Mouse (Mus musculus) gastrocnemius, postnatal 36 days (tissue): ENCODE results near the gene Nanos3. TPM values are rescaled to one million over a fixed set of nuclear protein-coding genes. Genes with fewer than 3 reads are reported as not detected.

Experiments used
- DNase-seq, 2 experiments: peaks; one replicate each; pipeline ENCODE4 v3.0.0; 2022
- intact Hi-C: fragments of 180-260 bp; cut with DNase I; formaldehyde crosslinking; loops from one replicate; pipeline ENCODE4 v1.15.1; 2025
- long read RNA-seq, 2 experiments: library from polyadenylated mRNA; stranded (forward); transcript quantifications; one replicate each; pipeline ENCODE4 v2.0.0; 2021
- total RNA-seq, 2 experiments: library from RNA; stranded (reverse); gene quantifications; 2 replicates each; pipeline ENCODE4 v1.2.3; 2021

Gene Nanos3
- not detected for total RNA-seq
- long read RNA-seq, experiment 1, result 0 reads
- long read RNA-seq, experiment 2, partial matches to known transcripts, result 0 of 3 reads
- long read RNA-seq, experiment 2, other reads (novel, unspliced or antisense), result 3 of 3 reads

DNA sequence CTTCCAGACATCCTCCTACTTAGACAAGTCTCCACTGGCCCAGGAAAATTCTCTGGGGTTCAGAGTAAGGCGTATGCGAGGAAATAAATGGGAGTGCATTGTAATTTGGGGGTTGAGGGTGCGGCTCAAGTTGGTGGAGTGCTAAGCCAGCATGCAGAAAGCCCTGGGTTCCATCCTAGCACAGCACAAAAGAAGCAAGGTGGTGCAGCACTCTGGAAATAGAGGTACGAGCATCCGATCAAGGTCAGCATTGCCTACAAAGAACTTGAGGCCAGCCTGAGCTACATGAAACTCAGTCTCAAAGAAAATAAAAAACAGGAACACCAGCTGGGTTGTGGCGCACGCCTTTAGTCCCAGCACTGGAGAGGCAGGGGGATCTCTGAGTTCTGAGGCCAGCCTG is at the start of gene Nanos3:
Gene Nanos3 (minus strand): TSS at position 101 of the 400 bp plus-strand sequence.
- DNase-seq, result no peak
- intact Hi-C loops, result loop anchor here (5.0 kb wide), 1 partner anchor 97 kb away; no protein-coding TSS in a partner anchor

GRCm38 (mm10) chr8:84233055-84233454 is 48.0 kb upstream of the Nanos3 start:
- intact Hi-C loops, result no loop called here
- no peak for DNase-seq

GRCm38 (mm10) chr8:84230735-84231134 is 45.7 kb upstream of the Nanos3 start:
- DNase-seq, result no peak
- intact Hi-C loops, result no loop called here

DNA sequence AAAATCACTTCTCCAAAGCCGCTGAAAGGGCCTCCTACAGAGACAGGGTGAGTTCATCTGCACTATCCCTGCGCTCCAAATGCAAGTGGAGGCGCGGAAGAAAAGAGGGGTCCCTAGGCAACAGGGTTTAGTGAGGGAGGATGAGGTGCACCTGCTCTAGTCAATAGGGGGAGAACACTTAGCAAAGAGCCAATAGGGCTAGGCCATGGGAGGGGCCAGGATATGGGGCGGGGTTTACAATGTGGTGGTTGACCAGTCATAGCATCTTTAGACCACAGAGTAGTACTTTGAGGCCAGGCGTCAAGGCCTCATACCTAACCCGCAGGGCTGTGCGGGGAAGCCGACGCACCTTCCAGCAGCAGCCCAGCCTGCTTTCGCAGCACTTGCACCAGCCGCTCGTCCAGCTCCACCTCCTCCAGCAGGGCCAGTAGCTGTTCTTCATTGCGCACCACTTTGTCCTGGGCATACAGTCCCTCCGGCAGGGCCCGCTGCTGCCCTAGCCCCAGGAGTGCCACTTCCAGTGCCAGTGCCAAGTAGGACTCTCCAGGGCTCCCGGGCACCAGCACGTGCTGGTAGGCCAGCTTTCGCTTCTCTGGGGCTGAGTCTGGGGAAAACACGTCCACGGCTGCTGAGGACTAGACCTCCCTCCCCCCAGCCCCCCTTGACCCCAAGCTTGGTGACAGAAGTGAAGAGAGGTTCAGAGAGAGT is 38.5 kb upstream of the Nanos3 start:
- DNase-seq, result peak in 1 of 2 experiments; percentile 12
- intact Hi-C loops, result no loop called here

GRCm38 (mm10) chr8:84222566-84223165 is 37.6 kb upstream of the Nanos3 start:
- peak in 1 of 2 experiments; percentile 13 for DNase-seq
- intact Hi-C loops, result no loop called here

- intact Hi-C loops, result no loop called here
- DNase-seq, result no peak
These were observed 35.1 kb upstream of the Nanos3 start for GRCm38 (mm10) chr8:84220105-84220504.

DNA sequence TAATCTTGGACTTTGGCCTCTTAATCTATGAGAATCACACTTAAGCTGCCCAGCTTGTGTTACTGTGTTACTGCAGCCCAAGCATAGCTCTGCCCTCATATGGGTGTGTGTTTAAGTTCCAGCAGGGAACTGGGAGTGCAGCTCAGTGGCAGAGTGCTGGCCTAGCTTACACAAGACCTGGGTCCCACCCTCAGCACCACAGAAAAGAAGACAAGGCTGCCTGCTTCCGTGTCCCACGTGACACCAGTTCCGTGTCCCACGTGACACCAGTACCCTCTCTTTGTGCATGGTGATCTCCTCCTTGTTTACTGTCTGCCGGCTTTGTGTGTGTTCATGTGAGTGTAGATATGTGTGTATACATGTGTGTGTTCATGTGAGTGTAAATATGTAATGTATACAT is 33.1 kb upstream of the Nanos3 start:
- intact Hi-C loops, result no loop called here
- DNase-seq, result no peak

DNA sequence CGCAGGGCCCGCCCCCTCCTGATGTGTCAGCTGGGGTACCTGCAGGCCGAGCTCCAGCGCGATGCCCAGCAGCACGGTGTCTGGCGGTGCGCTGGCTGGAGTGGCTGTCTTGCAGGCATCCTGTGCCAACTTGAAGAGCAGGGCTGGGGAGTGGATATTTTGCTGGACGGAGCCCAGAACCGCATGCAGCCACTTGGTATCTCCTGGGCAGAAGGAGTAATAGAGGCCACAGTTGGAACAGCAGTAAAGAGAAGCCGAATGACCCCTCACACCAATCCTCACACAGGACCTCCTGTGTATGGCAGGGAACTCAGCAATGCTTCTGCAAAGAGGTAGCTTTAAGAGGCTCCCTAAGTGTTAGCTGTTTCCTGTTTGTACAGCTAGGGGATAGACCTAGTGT is 32.2 kb upstream of the Nanos3 start:
- intact Hi-C loops, result no loop called here
- DNase-seq, result no peak

DNA sequence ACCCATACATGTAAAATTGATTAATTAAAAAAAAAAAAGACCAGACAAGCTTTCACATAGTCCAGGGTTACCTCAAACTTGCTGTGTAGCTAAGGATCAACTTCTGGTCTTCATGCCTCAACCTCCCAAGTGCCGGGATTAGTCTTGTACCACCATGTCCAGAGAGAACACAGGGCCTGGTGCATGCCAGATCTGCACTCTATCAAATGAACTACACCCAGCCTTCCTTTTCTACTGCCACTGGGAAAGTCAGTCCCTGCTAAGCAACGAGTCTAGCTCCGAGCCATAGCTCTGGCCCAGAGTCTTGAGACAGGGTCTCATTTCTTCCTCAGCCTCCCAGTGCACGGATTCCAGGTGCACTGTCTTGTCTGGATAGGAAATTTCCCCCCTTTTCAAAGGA is 28.3 kb upstream of the Nanos3 start:
- intact Hi-C loops, result no loop called here
- DNase-seq, result no peak

GRCm38 (mm10) chr8:84211881-84212563 is 27.0 kb upstream of the Nanos3 start:
- DNase-seq, result no peak
- intact Hi-C loops, result loop anchor here (2.0 kb wide), 1 partner anchor 173 kb away; no protein-coding TSS in a partner anchor

DNA sequence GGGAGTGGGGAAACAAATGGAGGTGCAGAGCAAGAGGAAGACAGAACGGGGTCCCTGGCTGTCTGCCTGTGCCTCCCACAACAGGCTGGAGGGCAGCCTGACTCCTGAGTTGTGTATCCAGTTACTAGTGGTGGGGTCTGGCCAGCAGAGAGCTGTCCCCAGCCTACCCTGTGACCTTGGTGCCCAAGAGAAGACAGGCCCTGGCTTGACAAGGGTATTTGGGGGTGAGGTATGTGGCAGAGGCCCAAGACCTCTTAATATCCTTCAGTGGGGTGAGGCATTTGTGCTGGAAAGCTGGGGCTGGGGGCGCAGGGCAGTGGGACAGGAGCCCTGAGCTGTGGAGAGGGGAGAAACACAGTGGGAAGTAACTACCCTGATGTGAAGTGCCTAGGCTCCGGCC is 26.2 kb upstream of the Nanos3 start:
- DNase-seq, result no peak
- intact Hi-C loops, result loop anchor here (2.0 kb wide), 1 partner anchor 172 kb away; no protein-coding TSS in a partner anchor

DNA sequence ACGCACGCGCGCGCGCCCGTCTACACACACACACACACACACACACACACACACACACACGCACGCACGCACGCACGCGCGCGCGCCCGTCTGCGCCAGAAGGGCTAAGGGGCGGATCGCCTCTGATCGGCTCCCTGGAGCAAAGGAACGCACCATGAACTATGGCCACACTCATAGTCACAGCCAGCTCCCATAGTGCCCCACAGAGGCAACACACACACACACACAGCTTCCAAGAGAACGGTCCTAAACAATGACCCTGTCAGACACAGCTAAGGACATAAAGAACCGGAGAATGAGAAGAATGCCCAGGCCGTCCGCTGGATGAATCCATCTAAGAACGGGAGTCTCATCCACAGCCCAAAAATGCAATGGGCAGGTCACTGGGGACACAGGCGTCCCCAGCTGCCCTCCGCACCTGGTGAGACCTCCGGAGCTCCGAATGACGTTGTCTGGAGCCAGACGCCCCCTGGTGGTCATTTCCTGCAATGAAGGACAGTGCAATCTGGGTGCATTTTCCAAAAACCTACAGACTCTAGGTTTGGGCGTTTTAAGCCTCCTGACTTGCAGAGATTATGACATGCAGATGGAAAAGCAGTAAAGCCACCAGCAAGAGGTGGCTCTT is 25.3 kb upstream of the Nanos3 start:
- peak; percentile 78 to 80 for DNase-seq
- intact Hi-C loops, result loop anchor here (1.0 to 2.0 kb wide), 2 partner anchors 23 to 171 kb away; no protein-coding TSS in a partner anchor

- peak in 1 of 2 experiments; percentile 14 for DNase-seq
- intact Hi-C loops, result no loop called here
These were observed 23.7 kb upstream of the Nanos3 start for GRCm38 (mm10) chr8:84208381-84209380.

DNA sequence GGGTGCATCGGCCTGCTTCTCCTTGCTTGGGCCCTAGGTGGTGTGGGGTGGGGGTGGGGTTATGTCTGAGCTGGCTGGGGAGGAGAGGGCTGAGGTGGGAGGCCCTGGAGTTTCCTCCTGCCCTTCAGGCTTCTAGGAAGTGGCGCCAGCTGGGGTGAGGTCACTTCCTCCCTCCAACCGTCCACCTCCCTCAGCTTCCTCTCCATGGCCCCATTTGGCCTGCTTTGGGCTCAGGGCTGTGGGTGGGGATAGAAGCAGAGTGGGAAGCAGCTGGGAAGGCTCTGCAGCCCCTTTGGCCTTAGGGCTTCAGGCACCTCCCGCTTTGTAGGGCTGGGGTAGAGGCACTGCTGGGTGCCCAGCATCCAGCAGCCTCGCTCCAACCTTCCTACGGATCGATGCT is 22.8 kb upstream of the Nanos3 start:
- DNase-seq, result peak; percentile 44 to 57
- intact Hi-C loops, result no loop called here

DNA sequence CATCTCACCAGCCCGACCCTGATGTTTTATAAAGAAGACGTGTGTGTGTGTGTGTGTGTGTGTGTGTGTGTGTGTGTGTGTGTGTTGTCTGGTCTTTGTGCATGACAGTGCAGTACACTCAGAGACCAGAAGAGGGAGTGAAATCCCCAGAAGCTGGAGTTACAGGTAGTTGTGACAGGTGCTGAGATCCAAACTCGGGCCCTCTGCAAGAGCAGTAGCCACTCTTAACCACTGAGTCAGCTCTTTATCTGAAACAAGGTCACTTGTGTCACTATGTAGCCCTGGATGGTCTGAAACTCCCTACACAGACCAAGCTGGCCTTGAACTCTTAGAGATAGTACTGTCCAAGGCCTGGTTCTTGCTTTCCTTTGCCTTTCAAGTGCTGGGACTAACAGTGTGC is 21.6 kb upstream of the Nanos3 start:
- intact Hi-C loops, result no loop called here
- no peak for DNase-seq

DNA sequence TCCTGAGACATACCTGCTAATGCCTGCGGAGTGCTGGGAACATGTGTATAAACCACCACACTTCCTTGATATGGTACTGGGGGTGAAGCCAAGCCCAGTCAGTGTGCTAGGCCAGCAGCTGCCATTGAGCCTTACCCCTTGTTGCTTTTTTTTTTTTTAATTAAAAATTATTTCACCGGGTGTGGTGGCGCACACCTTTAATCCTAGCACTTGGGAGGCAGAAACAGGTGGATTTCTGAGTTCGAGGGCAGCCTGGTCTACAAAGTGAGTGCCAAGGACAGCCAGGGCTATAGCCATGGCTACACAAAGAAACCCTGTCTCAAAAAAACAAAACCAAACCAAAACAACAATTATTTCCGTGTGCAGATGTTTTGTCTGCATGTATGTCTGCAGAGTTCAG is 20.1 kb upstream of the Nanos3 start:
- no peak for DNase-seq
- intact Hi-C loops, result no loop called here

DNA sequence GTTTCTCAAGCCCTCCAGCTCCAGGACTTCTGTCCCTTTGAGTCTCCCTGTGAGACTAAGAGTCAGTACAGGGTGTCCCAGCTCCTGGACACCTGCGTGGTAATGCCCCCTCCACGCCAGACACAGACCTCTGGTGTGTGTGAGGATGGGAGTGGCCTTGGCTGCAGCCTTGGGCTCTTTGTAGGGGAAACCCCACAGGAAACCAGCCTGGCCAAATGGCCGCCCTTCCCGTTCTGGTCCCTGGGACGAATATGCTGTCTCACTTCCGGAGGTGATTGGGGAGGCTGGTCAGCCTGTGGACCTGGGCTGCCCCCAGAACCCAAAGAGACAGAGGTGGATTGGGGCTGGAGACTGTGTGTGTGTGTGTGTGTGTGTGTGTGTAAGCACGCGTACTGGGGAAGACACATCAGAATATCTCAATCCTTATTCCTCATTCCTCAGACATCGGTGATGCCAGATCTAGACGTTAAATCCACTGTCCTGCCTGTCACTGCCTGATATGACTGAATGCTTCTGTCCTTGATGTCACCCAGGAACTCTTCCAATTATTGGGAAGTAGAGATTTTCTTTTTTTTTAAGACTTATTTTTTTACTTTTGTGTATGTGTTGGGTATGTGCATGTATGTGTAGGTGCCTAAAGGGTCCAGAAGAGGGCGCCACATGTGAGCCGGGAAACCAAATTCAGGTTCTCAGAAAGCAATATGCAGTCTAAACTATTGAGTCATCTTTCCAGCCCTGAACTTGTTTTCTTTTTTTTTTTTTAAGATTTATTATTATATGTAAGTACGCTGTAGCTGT is 19.2 kb upstream of the Nanos3 start:
- intact Hi-C loops, result no loop called here
- DNase-seq, result peak; percentile 75
